Mouse (Mus musculus): ENCODE data around the gene Gabarapl2. TPM values are rescaled to one million over a fixed set of nuclear protein-coding genes. Genes with fewer than 3 reads are reported as not detected.

Gabarapl2 gene
- polyA plus RNA-seq, 1 experiment from 2014 or later = 314 TPM

GRCm38 (mm10) chr8:111909621-111910450 lies 30.7 kb upstream of the Gabarapl2 start, which contains the start of gene Chst5:
Gene Chst5 (minus strand): TSS chr8:111910447.
- DNase-seq (ENCODE audit: low spot score) (peak; percentile 51), ATAC-seq (ENCODE audit: insufficient read depth, low FRiP score, low TSS enrichment) (peak; percentile 61; the same call in 1 of the 2 replicates)
- peak within 1 kb of the TSS; percentile 74 for H3K4me2 ChIP-seq (ENCODE audit: low read depth)
- H3K4me1 ChIP-seq (ENCODE audit: control insufficient read depth, insufficient read depth, low read length) = 0 out of 2 replicates have a peak, but pooled peaks cover 3% of the 10 kb centered on the region
- H3K36me3 ChIP-seq (ENCODE audit: control insufficient read depth, insufficient read depth, low read length) = no peaks in the 10 kb centered on the region
- 0 out of 2 replicates have a peak within 1 kb of the TSS, but pooled peaks have one; percentile 34 for H3K27ac ChIP-seq (ENCODE audit: low read depth, low read length)
- whole genome bisulfite sequencing = 9% methylated on average over 46 of the region's 47 CpGs
- peak within 1 kb of the TSS; percentile 35 for H3K4me3 ChIP-seq (ENCODE audit: low read depth, low read length)
- H3K9ac ChIP-seq (ENCODE audit: low read length) = peak within 1 kb of the TSS; percentile 70
- no peaks in the 10 kb centered on the region for H3K9me3 ChIP-seq (ENCODE audit: control insufficient read depth, low read length)
- peaks cover 13% of the 10 kb centered on the region; the same call in 1 of the 2 replicates for H3K27me3 ChIP-seq (ENCODE audit: control insufficient read depth, insufficient read depth, low read length)

- Histone ChIP-seq H3K4me3 (ENCODE audit: low read depth, low read length) (no peak overlapping the region), H3K27me3 (ENCODE audit: control insufficient read depth, insufficient read depth, low read length) (peaks cover 13% of the 10 kb centered on the region; the same call in 1 of the 2 replicates), H3K9me3 (ENCODE audit: control insufficient read depth, low read length) (no peaks in the 10 kb centered on the region), H3K4me1 (ENCODE audit: control insufficient read depth, insufficient read depth, low read length) (0 out of 2 replicates have a peak, but pooled peaks cover 3% of the 10 kb centered on the region), H3K9ac (ENCODE audit: low read length) (no peak overlapping the region), H3K4me2 (ENCODE audit: low read depth) (no peak overlapping the region), H3K36me3 (ENCODE audit: control insufficient read depth, insufficient read depth, low read length) (no peaks in the 10 kb centered on the region), H3K27ac (ENCODE audit: low read depth, low read length) (no peak overlapping the region)
- 46% methylated on average over 7 of the region's 7 CpGs for WGBS
- DNase-seq (ENCODE audit: low spot score) (no peak), ATAC-seq (ENCODE audit: insufficient read depth, low FRiP score, low TSS enrichment) (no peak)
Measured at GRCm38 (mm10) chr8:111911572-111911971, 28.9 kb upstream of the Gabarapl2 start.

- DNase-seq (ENCODE audit: low spot score) (no peak), ATAC-seq (ENCODE audit: insufficient read depth, low FRiP score, low TSS enrichment) (peak; percentile 36; the same call in 1 of the 2 replicates)
- H3K4me1 ChIP-seq (ENCODE audit: control insufficient read depth, insufficient read depth, low read length) = 0 out of 2 replicates have a peak, but pooled peaks cover 3% of the 10 kb centered on the region
- peaks cover 13% of the 10 kb centered on the region; the same call in 1 of the 2 replicates for H3K27me3 ChIP-seq (ENCODE audit: control insufficient read depth, insufficient read depth, low read length)
- H3K27ac ChIP-seq (ENCODE audit: low read depth, low read length) = no peak overlapping the region
- no peak overlapping the region for H3K4me3 ChIP-seq (ENCODE audit: low read depth, low read length)
- no peak overlapping the region for H3K9ac ChIP-seq (ENCODE audit: low read length)
- 47% methylated on average over 12 of the region's 12 CpGs for WGBS
- H3K9me3 ChIP-seq (ENCODE audit: control insufficient read depth, low read length) = no peaks in the 10 kb centered on the region
- H3K36me3 ChIP-seq (ENCODE audit: control insufficient read depth, insufficient read depth, low read length) = no peaks in the 10 kb centered on the region
- H3K4me2 ChIP-seq (ENCODE audit: low read depth) = no peak overlapping the region
Measured at GRCm38 (mm10) chr8:111912860-111913432, 27.6 kb upstream of the Gabarapl2 start.

- H3K27ac ChIP-seq (ENCODE audit: low read depth, low read length) = no peak overlapping the region
- WGBS = 88% methylated on average over 2 of the region's 2 CpGs
- no peaks in the 10 kb centered on the region for H3K27me3 ChIP-seq (ENCODE audit: control insufficient read depth, insufficient read depth, low read length)
- ATAC-seq (ENCODE audit: insufficient read depth, low FRiP score, low TSS enrichment) (no peak), DNase-seq (ENCODE audit: low spot score) (no peak)
- H3K9me3 ChIP-seq (ENCODE audit: control insufficient read depth, low read length) = no peaks in the 10 kb centered on the region
- no peaks in the 10 kb centered on the region for H3K36me3 ChIP-seq (ENCODE audit: control insufficient read depth, insufficient read depth, low read length)
- no peak overlapping the region for H3K4me2 ChIP-seq (ENCODE audit: low read depth)
- H3K4me3 ChIP-seq (ENCODE audit: low read depth, low read length) = no peak overlapping the region
- no peak overlapping the region for H3K9ac ChIP-seq (ENCODE audit: low read length)
- H3K4me1 ChIP-seq (ENCODE audit: control insufficient read depth, insufficient read depth, low read length) = no peaks in the 10 kb centered on the region
Measured at GRCm38 (mm10) chr8:111919663-111920062, 20.8 kb upstream of the Gabarapl2 start.

GRCm38 (mm10) chr8:111920971-111921370 lies 19.5 kb upstream of the Gabarapl2 start:
- DNase-seq (ENCODE audit: low spot score) = no peak
- no peaks in the 10 kb centered on the region for H3K9me3 ChIP-seq (ENCODE audit: control insufficient read depth, low read length)
- H3K27ac ChIP-seq (ENCODE audit: low read depth, low read length) = no peak overlapping the region
- H3K4me2 ChIP-seq (ENCODE audit: low read depth) = no peak overlapping the region
- no peaks in the 10 kb centered on the region for H3K36me3 ChIP-seq (ENCODE audit: control insufficient read depth, insufficient read depth, low read length)
- H3K9ac ChIP-seq (ENCODE audit: low read length) = no peak overlapping the region
- no peaks in the 10 kb centered on the region for H3K4me1 ChIP-seq (ENCODE audit: control insufficient read depth, insufficient read depth, low read length)
- H3K27me3 ChIP-seq (ENCODE audit: control insufficient read depth, insufficient read depth, low read length) = no peaks in the 10 kb centered on the region
- no peak overlapping the region for H3K4me3 ChIP-seq (ENCODE audit: low read depth, low read length)
- 88% methylated on average over 4 of the region's 4 CpGs for WGBS
- no peak for ATAC-seq (ENCODE audit: insufficient read depth, low FRiP score, low TSS enrichment)

GRCm38 (mm10) chr8:111923383-111923804 lies 17.1 kb upstream of the Gabarapl2 start:
- no peaks in the 10 kb centered on the region for H3K9me3 ChIP-seq (ENCODE audit: control insufficient read depth, low read length)
- WGBS = 32% methylated on average over 10 of the region's 10 CpGs
- no peak for DNase-seq (ENCODE audit: low spot score)
- no peak overlapping the region for H3K9ac ChIP-seq (ENCODE audit: low read length)
- H3K4me2 ChIP-seq (ENCODE audit: low read depth) = no peak overlapping the region
- no peak overlapping the region for H3K27ac ChIP-seq (ENCODE audit: low read depth, low read length)
- no peaks in the 10 kb centered on the region for H3K27me3 ChIP-seq (ENCODE audit: control insufficient read depth, insufficient read depth, low read length)
- H3K4me1 ChIP-seq (ENCODE audit: control insufficient read depth, insufficient read depth, low read length) = no peaks in the 10 kb centered on the region
- no peaks in the 10 kb centered on the region for H3K36me3 ChIP-seq (ENCODE audit: control insufficient read depth, insufficient read depth, low read length)
- ATAC-seq (ENCODE audit: insufficient read depth, low FRiP score, low TSS enrichment) = no peak
- no peak overlapping the region for H3K4me3 ChIP-seq (ENCODE audit: low read depth, low read length)

- Histone ChIP-seq H3K4me3 (ENCODE audit: low read depth, low read length) (no peak overlapping the region), H3K4me1 (ENCODE audit: control insufficient read depth, insufficient read depth, low read length) (no peaks in the 10 kb centered on the region), H3K36me3 (ENCODE audit: control insufficient read depth, insufficient read depth, low read length) (no peaks in the 10 kb centered on the region), H3K27me3 (ENCODE audit: control insufficient read depth, insufficient read depth, low read length) (no peaks in the 10 kb centered on the region), H3K4me2 (ENCODE audit: low read depth) (no peak overlapping the region), H3K9ac (ENCODE audit: low read length) (no peak overlapping the region), H3K9me3 (ENCODE audit: control insufficient read depth, low read length) (no peaks in the 10 kb centered on the region), H3K27ac (ENCODE audit: low read depth, low read length) (no peak overlapping the region)
- ATAC-seq (ENCODE audit: insufficient read depth, low FRiP score, low TSS enrichment) (no peak), DNase-seq (ENCODE audit: low spot score) (no peak)
- 89% methylated on average over 7 of the region's 7 CpGs for WGBS
Measured at GRCm38 (mm10) chr8:111924976-111925375, 15.5 kb upstream of the Gabarapl2 start.

GRCm38 (mm10) chr8:111929648-111930344 lies 10.7 kb upstream of the Gabarapl2 start:
- no peaks in the 10 kb centered on the region for H3K27me3 ChIP-seq (ENCODE audit: control insufficient read depth, insufficient read depth, low read length)
- peaks cover 4% of the 10 kb centered on the region; the same call in 1 of the 2 replicates for H3K4me1 ChIP-seq (ENCODE audit: control insufficient read depth, insufficient read depth, low read length)
- DNase-seq (ENCODE audit: low spot score) = no peak
- WGBS = 80% methylated on average over 8 of the region's 8 CpGs
- H3K9ac ChIP-seq (ENCODE audit: low read length) = no peak overlapping the region
- no peak overlapping the region for H3K27ac ChIP-seq (ENCODE audit: low read depth, low read length)
- H3K9me3 ChIP-seq (ENCODE audit: control insufficient read depth, low read length) = no peaks in the 10 kb centered on the region
- no peak for ATAC-seq (ENCODE audit: insufficient read depth, low FRiP score, low TSS enrichment)
- H3K4me3 ChIP-seq (ENCODE audit: low read depth, low read length) = no peak overlapping the region
- H3K4me2 ChIP-seq (ENCODE audit: low read depth) = no peak overlapping the region
- no peaks in the 10 kb centered on the region for H3K36me3 ChIP-seq (ENCODE audit: control insufficient read depth, insufficient read depth, low read length)
